Mouse (Mus musculus) limb, embryonic 13.5 days (tissue): ENCODE measurements around the gene Tbc1d23. TPM values are rescaled to one million over a fixed set of nuclear protein-coding genes. Genes with fewer than 3 reads are reported as not detected.

Source experiments
- ATAC-seq: fragments of 200-750 bp; cut with Nextera tagmentation; 2 replicates; pipeline ENCODE4 v1.8.0; 2017; ENCODE audit warnings: low read depth, moderate number of reproducible peaks, moderate TSS enrichment; ENCODE audit not compliant: low FRiP score
- H3K27ac ChIP-seq: fragments of 300-500 bp; sonication (generic); 2 replicates; pipeline ENCODE4 v1.5.1; 2015; ENCODE audit warnings: inconsistent platforms, mild to moderate bottlenecking, moderate library complexity
- H3K27me3 ChIP-seq: fragments of 300-500 bp; sonication (generic); 2 replicates; pipeline ENCODE4 v1.6.1; 2015; ENCODE audit warnings: mild to moderate bottlenecking, inconsistent platforms
- H3K36me3 ChIP-seq: fragments of 300-500 bp; sonication (generic); 2 replicates; pipeline ENCODE4 v1.6.1; 2015; ENCODE audit warnings: inconsistent platforms, mild to moderate bottlenecking, moderate library complexity
- H3K4me1 ChIP-seq: fragments of 300-500 bp; sonication (generic); 2 replicates; pipeline ENCODE4 v1.6.1; 2015; ENCODE audit warnings: inconsistent platforms
- H3K4me2 ChIP-seq: fragments of 300-500 bp; sonication (generic); replicated peaks from 2 replicates; pipeline ENCODE4 v1.6.1; 2015; ENCODE audit warnings: inconsistent platforms, mild to moderate bottlenecking, moderate library complexity
- H3K4me3 ChIP-seq: fragments of 300-500 bp; sonication (generic); 2 replicates; pipeline ENCODE4 v1.5.1; 2015; ENCODE audit warnings: moderate library complexity, mild to moderate bottlenecking, inconsistent platforms
- H3K9ac ChIP-seq: fragments of 300-500 bp; sonication (generic); 2 replicates; pipeline ENCODE4 v1.6.1; 2015; ENCODE audit warnings: mild to moderate bottlenecking, inconsistent platforms
- H3K9me3 ChIP-seq: fragments of 300-500 bp; sonication (generic); 2 replicates; pipeline ENCODE4 v1.6.1; 2016; ENCODE audit warnings: inconsistent platforms
- WGBS: fragments of 180-500 bp; shearing (Covaris S2); methylation state at CpG from one replicate; pipeline ENCODE4 v1.1.7; 2015; 5-methylcytosine and 5-hydroxymethylcytosine counted together
- polyA plus RNA-seq: library from polyadenylated mRNA; unstranded; fragments of >200 nt; fragmentation: Nextera tagmentation; extraction: Ambion mirVana; gene quantifications from 2 replicates; pipeline ENCODE4 v1.2.1, GENCODE M21; 2015

Gene Tbc1d23
- 30.9 and 35.3 TPM in 2 replicates for polyA plus RNA-seq

DNA sequence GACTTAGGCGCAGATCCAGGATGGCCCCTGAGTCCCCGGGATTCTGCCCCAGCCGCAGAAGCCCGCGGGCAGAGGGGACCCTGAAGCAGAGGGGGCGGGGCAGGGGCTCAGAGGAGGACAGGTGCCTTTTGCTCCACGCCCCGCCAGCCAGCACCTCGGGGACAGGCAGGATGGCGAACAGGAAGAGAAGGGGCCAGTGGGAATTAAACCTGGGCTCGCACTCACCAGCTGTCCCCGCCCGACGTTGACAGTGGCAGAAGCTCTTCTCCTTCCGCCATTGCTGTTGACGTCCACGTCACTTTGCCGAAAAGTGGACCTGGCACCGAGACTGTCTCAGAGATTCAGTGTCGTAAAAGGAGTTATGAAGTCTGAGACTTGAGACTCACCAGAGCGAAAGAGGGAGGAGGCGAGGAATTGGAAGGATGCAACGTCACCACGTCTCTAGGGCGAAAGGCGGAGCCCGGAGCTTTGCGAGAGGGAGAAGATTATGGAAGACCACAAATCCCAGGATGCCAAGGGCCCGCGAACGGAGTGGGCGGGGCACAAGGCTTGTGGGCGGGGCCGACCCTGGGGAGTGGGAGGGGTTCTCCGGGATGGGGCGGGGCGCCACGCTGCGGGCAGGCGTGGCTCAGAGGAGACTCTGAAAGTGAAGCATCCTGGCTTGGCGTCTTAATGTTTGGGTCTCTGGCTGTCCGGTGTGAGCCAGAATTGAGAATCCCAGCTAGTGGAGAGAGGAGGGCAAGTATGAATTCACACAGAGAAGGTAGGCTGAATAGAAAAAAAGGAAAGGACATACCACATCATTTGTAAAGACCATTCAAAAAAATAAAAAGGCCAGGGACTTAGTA is at the start of gene Tbc1d23:
Gene Tbc1d23 (minus strand): TSS at position 416 of the 848 bp plus-strand sequence.
- Histone ChIP-seq H3K4me2 (peak within 1 kb of the TSS; percentile 76), H3K27me3 (no peaks in the 10 kb centered on the region), H3K9me3 (no peaks in the 10 kb centered on the region), H3K27ac (peak within 1 kb of the TSS; percentile 67), H3K4me3 (peak within 1 kb of the TSS; percentile 95), H3K9ac (peak within 1 kb of the TSS; percentile 81), H3K4me1 (peaks cover 11% of the 10 kb centered on the region), H3K36me3 (no peaks in the 10 kb centered on the region)
- ATAC-seq = peak; percentile 99
- under 1% methylated on average over 42 of the region's 42 CpGs for WGBS

DNA sequence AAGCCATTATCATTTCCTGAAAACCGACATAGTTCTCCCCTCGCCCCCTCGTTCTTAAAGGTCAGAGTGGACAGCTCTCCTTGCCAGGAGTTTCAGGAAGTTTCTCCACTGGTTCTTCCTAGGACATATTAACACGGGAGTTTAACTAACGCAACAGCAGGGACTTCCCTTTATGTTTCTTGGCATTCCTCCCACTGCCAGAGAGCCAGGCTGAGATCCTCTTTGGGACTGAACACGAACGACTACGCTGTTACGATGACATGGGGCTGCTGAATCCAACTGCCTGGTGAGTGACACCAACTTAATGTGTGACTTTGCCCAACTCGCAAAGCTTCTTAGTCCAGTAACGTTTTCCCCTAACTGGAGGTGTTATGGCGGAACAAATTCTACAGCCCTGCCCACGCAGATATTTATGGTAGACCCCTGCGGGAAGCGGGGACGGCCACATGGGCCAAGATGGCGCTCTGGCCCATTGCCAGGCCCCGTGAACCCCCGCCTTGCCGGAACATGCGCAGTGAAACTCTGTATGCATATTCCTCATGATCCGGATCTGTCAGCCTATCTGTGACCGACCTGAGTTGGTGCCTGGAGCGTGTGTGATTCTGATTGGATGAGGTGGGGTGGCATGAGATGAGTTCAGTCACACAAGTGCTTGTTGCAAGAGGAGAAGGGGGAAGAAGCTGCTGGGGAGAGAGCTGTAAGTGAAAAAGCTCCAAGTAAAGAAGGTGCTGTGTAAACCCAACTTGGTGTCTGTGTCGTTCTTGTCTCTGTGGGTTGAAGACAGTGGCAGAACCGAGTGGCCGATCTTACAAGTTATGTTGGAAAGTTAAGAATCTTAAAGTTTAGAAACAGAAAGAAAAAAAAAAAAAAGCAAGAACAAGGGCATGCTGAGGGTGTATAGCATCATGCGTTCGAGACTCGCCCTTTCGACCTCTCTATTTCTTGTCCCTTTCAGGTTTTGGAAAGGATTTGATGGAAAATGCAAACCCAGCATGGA is 49.2 kb upstream of the Tbc1d23 start:
- Histone ChIP-seq H3K4me2 (no peak overlapping the region), H3K27ac (no peak overlapping the region), H3K36me3 (no peaks in the 10 kb centered on the region), H3K4me3 (no peak overlapping the region), H3K27me3 (no peaks in the 10 kb centered on the region), H3K4me1 (0 out of 2 replicates have a peak, but pooled peaks cover 8% of the 10 kb centered on the region), H3K9me3 (peaks cover 5% of the 10 kb centered on the region; the same call in 1 of the 2 replicates), H3K9ac (no peak overlapping the region)
- no peak for ATAC-seq
- WGBS = 85% methylated on average over 31 of the region's 31 CpGs

DNA sequence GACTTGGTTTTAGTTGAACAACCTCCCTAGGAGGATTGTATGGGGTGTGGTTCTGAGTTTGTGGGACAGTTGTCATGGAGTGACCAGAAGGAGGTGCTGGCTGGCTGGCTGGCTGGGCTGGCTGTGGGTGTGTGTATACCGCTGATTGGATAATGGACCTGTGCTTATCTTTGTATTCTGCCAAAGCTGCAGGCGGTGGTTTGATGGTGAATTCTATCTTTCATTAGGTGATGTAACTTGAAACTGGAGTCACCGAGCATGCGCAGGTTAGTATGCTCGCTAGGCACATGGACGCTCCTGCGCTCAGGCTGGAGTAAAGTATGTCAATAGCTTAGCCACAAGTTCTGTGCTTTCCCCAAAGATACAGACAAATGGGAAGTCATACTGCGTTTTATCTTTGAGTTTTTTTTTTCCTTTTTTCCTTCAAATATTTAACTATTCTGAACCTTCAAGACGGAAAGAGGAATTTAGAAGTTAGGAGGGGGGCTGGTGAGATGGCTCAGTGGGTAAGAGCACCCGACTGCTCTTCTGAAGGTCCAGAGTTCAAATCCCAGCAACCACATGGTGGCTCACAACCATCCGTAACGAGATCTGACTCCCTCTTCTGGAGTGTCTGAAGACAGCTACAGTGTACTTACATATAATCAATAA is 47.8 kb upstream of the Tbc1d23 start:
- no peaks in the 10 kb centered on the region for H3K36me3 ChIP-seq
- peaks cover 3% of the 10 kb centered on the region; the same call in 1 of the 2 replicates for H3K9me3 ChIP-seq
- H3K9ac ChIP-seq = no peak overlapping the region
- no peak overlapping the region for H3K4me3 ChIP-seq
- no peak overlapping the region for H3K27ac ChIP-seq
- no peak for ATAC-seq
- H3K27me3 ChIP-seq = no peaks in the 10 kb centered on the region
- 0 out of 2 replicates have a peak, but pooled peaks cover 8% of the 10 kb centered on the region for H3K4me1 ChIP-seq
- no peak overlapping the region for H3K4me2 ChIP-seq
- whole genome bisulfite sequencing = 91% methylated on average over 11 of the region's 12 CpGs

- Histone ChIP-seq H3K9me3 (no peaks in the 10 kb centered on the region), H3K27ac (no peak overlapping the region), H3K4me3 (no peak overlapping the region), H3K9ac (no peak overlapping the region), H3K36me3 (no peaks in the 10 kb centered on the region), H3K4me1 (0 out of 2 replicates have a peak, but pooled peaks cover 3% of the 10 kb centered on the region), H3K27me3 (no peaks in the 10 kb centered on the region), H3K4me2 (no peak overlapping the region)
- ATAC-seq = no peak
- 91% methylated on average over 13 of the region's 13 CpGs for WGBS
Observed at GRCm38 (mm10) chr16:57269751-57270150, 38.4 kb upstream of the Tbc1d23 start.

- 0 out of 2 replicates have a peak, but pooled peaks cover 3% of the 10 kb centered on the region for H3K4me1 ChIP-seq
- peaks cover 5% of the 10 kb centered on the region; the same call in 1 of the 2 replicates for H3K9me3 ChIP-seq
- no peak overlapping the region for H3K9ac ChIP-seq
- ATAC-seq = no peak
- no peaks in the 10 kb centered on the region for H3K36me3 ChIP-seq
- no peak overlapping the region for H3K4me2 ChIP-seq
- no peak overlapping the region for H3K4me3 ChIP-seq
- WGBS = 82% methylated on average over 14 of the region's 14 CpGs
- H3K27ac ChIP-seq = no peak overlapping the region
- no peaks in the 10 kb centered on the region for H3K27me3 ChIP-seq
Observed at GRCm38 (mm10) chr16:57268058-57268841, 36.9 kb upstream of the Tbc1d23 start.

GRCm38 (mm10) chr16:57267068-57267467 is 35.8 kb upstream of the Tbc1d23 start:
- 4% methylated on average over 1 of the region's 1 CpGs for WGBS
- H3K27ac ChIP-seq = no peak overlapping the region

DNA sequence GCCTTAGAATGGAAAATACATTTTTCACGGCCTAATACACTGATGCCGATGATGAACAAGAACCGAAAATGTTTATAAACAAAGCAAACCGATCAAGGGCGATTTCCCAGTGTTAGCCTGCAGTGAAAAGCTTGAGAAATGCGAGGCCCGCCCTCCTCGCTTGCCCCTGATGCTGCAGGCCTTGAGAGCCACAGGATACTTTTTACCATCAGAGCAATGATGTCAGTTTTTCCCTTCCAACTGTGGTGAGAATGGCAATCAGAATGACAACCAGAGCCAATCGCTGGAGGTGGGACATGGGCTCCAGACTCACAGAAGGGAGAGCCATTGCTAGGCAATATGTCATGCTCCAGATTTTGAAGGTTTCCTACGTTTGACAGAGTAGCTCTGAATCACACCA is 28.8 kb upstream of the Tbc1d23 start:
- no peaks in the 10 kb centered on the region for H3K4me1 ChIP-seq
- peaks cover 5% of the 10 kb centered on the region; the same call in 1 of the 2 replicates for H3K9me3 ChIP-seq
- H3K4me3 ChIP-seq = no peak overlapping the region
- H3K9ac ChIP-seq = no peak overlapping the region
- no peak for ATAC-seq
- no peak overlapping the region for H3K4me2 ChIP-seq
- H3K27ac ChIP-seq = no peak overlapping the region
- no peaks in the 10 kb centered on the region for H3K36me3 ChIP-seq
- no peaks in the 10 kb centered on the region for H3K27me3 ChIP-seq
- WGBS = 90% methylated on average over 10 of the region's 10 CpGs

More at GRCm38 (mm10) chr16:57267068-57267467, 35.8 kb upstream of the Tbc1d23 start:
- Histone ChIP-seq H3K27me3 (no peaks in the 10 kb centered on the region), H3K9me3 (peaks cover 5% of the 10 kb centered on the region; the same call in 1 of the 2 replicates), H3K36me3 (no peaks in the 10 kb centered on the region), H3K4me2 (no peak overlapping the region), H3K4me3 (no peak overlapping the region), H3K4me1 (0 out of 2 replicates have a peak, but pooled peaks cover 3% of the 10 kb centered on the region), H3K9ac (no peak overlapping the region)
- ATAC-seq = no peak; the same call in 1 of the 2 replicates

DNA sequence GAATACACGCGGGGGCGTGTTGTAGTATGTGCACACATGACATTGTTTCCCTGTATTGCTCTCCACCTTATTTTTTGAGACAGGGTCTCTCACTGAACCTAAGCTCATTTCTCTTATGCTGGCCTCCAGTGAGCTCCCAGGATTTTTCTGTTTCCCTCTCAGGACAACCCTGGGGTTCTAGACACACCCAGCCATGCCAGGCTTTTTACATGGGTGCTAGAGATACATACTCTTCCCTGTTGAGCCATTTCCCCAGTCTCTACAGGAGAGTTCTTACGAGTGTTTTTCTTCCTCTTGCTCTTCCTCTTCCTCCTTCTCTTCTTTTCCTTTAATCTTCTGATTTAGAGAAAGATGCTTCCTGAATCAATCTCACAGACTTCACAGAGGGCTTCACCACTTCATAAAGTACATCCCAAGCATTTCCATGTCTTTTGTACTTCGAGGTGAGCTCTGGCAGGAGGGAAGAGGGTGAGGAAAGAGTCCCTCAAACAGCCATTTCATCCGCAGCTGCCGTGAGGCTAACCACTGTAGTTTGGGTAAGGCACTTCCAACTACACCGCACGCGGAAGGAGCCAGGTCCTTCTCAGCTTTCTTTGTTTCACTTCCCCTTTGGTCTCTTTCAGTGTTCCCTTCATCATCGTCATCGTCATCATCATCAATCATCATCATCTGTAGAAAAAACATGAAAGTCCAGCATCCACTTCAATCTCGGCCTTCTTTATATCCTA is 28.2 kb upstream of the Tbc1d23 start:
- Histone ChIP-seq H3K9me3 (peaks cover 5% of the 10 kb centered on the region; the same call in 1 of the 2 replicates), H3K36me3 (no peaks in the 10 kb centered on the region), H3K27me3 (no peaks in the 10 kb centered on the region), H3K4me2 (no peak overlapping the region), H3K4me1 (no peaks in the 10 kb centered on the region), H3K9ac (no peak overlapping the region), H3K4me3 (no peak overlapping the region), H3K27ac (no peak overlapping the region)
- 88% methylated on average over 13 of the region's 13 CpGs for whole genome bisulfite sequencing
- no peak for ATAC-seq

DNA sequence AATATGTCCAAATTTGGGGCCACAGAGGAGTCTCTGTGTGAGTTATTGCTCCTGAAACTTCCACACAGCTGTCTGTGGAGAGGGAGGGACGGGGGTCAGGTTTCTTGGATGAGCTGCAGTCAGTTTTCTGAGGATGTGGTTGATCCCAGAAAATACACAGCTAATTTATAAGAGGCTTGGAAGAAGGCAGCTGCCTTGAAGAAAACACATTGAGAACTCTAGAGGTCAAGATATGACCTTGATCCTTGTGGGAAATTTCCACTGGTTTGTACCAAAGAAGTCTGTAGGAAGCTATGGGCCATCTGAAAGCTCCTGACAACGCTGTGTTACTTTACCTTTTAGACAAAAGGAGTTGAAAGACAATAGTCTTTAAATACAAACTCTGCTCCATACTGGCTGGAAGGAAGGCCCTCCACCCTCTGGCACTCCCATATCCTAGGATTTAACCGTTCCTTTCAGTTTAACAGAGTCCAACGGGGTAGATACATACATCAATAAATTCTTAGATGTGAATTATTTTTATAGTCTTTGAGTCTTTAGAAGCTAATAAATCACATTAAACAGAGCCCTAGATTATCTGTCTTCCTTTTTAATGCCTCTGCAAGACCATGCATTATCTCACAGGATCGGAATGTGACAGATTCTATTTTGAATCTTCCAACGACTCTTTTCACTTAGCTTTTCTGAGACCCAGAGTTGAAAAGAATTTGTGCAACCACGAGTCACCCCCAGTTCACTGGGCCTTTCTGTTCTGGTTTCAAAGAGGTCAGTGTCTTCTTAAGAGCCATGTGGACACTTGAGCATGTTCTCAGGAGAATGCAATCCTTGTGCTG is 20.5 kb upstream of the Tbc1d23 start:
- Histone ChIP-seq H3K4me3 (no peak overlapping the region), H3K4me1 (no peaks in the 10 kb centered on the region), H3K36me3 (no peaks in the 10 kb centered on the region), H3K27me3 (no peaks in the 10 kb centered on the region), H3K27ac (no peak overlapping the region), H3K4me2 (no peak overlapping the region), H3K9me3 (0 out of 2 replicates have a peak, but pooled peaks cover 2% of the 10 kb centered on the region), H3K9ac (no peak overlapping the region)
- 45% methylated on average over 7 of the region's 7 CpGs for WGBS
- ATAC-seq = no peak

- H3K36me3 ChIP-seq = no peaks in the 10 kb centered on the region
- WGBS = 90% methylated on average over 4 of the region's 4 CpGs
- no peak overlapping the region for H3K4me2 ChIP-seq
- no peak overlapping the region for H3K4me3 ChIP-seq
- no peak overlapping the region for H3K27ac ChIP-seq
- ATAC-seq = no peak
- H3K27me3 ChIP-seq = no peaks in the 10 kb centered on the region
- H3K9me3 ChIP-seq = 0 out of 2 replicates have a peak, but pooled peaks cover 2% of the 10 kb centered on the region
- no peak overlapping the region for H3K9ac ChIP-seq
- no peaks in the 10 kb centered on the region for H3K4me1 ChIP-seq
Observed at GRCm38 (mm10) chr16:57250991-57251390, 19.7 kb upstream of the Tbc1d23 start.
